Mouse (Mus musculus) liver, embryonic 12.5 days (tissue): ENCODE data around the gene Isoc2a. TPM values are rescaled to one million over a fixed set of nuclear protein-coding genes. Genes with fewer than 3 reads are reported as not detected.

ENCODE experiments used
- ATAC-seq: fragments of 200-750 bp; cut with Nextera tagmentation; 2 replicates; pipeline ENCODE4 v1.8.0; 2017; ENCODE audit warnings: moderate number of reproducible peaks, mild to moderate bottlenecking, moderate library complexity
- H3K27ac ChIP-seq: fragments of 300-500 bp; sonication (generic); 2 replicates; pipeline ENCODE4 v1.5.1; 2016; ENCODE audit warnings: mild to moderate bottlenecking
- H3K27me3 ChIP-seq: fragments of 300-500 bp; sonication (generic); replicated peaks from 2 replicates; pipeline ENCODE4 v1.6.1; 2016; ENCODE audit warnings: mild to moderate bottlenecking, moderate library complexity
- H3K36me3 ChIP-seq: fragments of 300-500 bp; sonication (generic); 2 replicates; pipeline ENCODE4 v1.6.1; 2016; ENCODE audit warnings: mild to moderate bottlenecking, moderate library complexity
- H3K4me1 ChIP-seq: fragments of 300-500 bp; sonication (generic); 2 replicates; pipeline ENCODE4 v1.6.1; 2016
- H3K4me2 ChIP-seq: fragments of 300-500 bp; sonication (generic); 2 replicates; pipeline ENCODE4 v1.6.1; 2016; ENCODE audit warnings: mild to moderate bottlenecking, moderate library complexity
- H3K4me3 ChIP-seq: fragments of 300-500 bp; sonication (generic); 2 replicates; pipeline ENCODE4 v1.5.1; 2016; ENCODE audit warnings: mild to moderate bottlenecking, moderate library complexity
- H3K9ac ChIP-seq: fragments of 300-500 bp; sonication (generic); 2 replicates; pipeline ENCODE4 v1.6.1; 2016; ENCODE audit warnings: mild to moderate bottlenecking, moderate library complexity
- H3K9me3 ChIP-seq: fragments of 300-500 bp; sonication (generic); replicated peaks from 2 replicates; pipeline ENCODE4 v1.6.1; 2016; ENCODE audit warnings: mild to moderate bottlenecking, moderate library complexity
- WGBS: fragments of 180-500 bp; shearing (Covaris S2); methylation state at CpG from one replicate; pipeline ENCODE4 v1.1.7; 2016; ENCODE audit not compliant: insufficient replicate concordance; 5-methylcytosine and 5-hydroxymethylcytosine counted together
- polyA plus RNA-seq: library from polyadenylated mRNA; unstranded; fragments of >200 nt; fragmentation: Nextera tagmentation; extraction: Ambion mirVana; gene quantifications from 2 replicates; pipeline ENCODE4 v1.2.1, GENCODE M21; 2016

Isoc2a gene
- 0.62 and 0.95 TPM in 2 replicates for polyA plus RNA-seq

- peak within 1 kb of the TSS; percentile 96 for H3K4me2 ChIP-seq
- H3K9ac ChIP-seq, result peak within 1 kb of the TSS; percentile 72
- no peaks in the 10 kb centered on the region for H3K27me3 ChIP-seq
- under 1% methylated on average over 22 of the region's 22 CpGs for WGBS
- peaks cover 4% of the 10 kb centered on the region; the same call in 1 of the 2 replicates for H3K9me3 ChIP-seq
- peak within 1 kb of the TSS; percentile 69 for H3K27ac ChIP-seq
- ATAC-seq, result peak; percentile 99
- H3K4me1 ChIP-seq, result peaks cover 34% of the 10 kb centered on the region
- H3K4me3 ChIP-seq, result peak within 1 kb of the TSS; percentile 66
- H3K36me3 ChIP-seq, result peaks cover under 1% of the 10 kb centered on the region; the same call in 1 of the 2 replicates
These were observed at the start of gene Isoc2a for GRCm38 (mm10) chr7:4876753-4877221. Gene Isoc2a (plus strand): TSS chr7:4877153.

DNA sequence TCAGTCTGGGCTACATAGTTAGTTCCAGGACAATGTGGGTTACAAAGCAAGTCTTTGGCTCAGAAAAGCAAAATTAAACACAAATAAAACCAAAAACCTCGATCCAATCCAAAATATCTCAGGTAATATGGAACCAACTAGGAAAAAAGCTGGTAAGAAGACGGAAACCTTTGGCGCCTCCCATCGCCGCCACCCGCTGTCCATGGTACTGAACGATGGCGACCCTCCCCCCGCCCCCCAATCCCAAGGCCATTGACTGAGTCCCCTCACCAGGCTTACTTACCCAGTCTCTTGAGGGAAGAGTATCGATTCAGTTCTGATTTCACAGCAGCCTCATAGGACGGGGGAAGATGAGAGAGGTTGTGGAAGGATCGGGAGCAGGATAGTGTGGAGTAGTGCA lies 46.5 kb upstream of the Isoc2a start:
- no peak overlapping the region for H3K4me3 ChIP-seq
- H3K27me3 ChIP-seq, result peaks cover 77% of the 10 kb centered on the region
- H3K9me3 ChIP-seq, result no peaks in the 10 kb centered on the region
- ATAC-seq, result no peak
- no peaks in the 10 kb centered on the region for H3K4me1 ChIP-seq
- no peaks in the 10 kb centered on the region for H3K36me3 ChIP-seq
- H3K9ac ChIP-seq, result no peak overlapping the region
- no peak overlapping the region for H3K4me2 ChIP-seq
- 5% methylated on average over 12 of the region's 12 CpGs for WGBS
- no peak overlapping the region for H3K27ac ChIP-seq

DNA sequence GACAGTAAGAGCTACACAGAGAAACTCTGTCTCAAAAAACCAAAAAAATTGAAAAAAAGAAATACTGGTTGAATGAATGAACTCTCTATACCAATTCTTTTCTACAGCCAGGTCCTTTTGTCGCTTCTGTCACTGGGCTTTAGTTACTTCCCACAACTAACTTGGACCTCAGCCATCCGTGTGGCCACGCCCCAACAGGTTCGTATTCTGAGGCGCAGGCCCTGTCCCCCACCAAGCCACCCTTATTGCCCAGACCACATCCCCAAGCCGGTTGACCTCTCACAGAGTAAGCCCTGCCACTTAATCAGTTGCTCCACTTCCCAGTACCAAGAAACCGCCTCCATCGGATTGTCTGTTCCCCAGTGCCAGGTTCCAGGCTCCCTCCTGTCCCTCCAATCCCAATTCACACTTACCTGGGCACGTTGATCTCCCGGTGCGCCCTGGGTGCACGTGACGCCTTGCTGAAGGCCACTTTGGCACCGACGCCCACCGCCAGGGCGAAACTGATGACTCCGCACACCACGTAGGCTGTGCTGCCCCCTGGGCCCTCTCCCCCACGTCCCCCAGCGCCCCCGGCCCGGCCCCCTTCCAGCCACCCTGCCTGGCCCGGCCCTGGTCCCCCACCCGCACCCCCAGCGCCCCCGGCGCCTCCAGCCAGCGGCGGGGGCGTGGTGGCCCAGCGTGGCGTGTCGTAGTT lies 41.2 kb upstream of the Isoc2a start:
- peak overlapping the region; percentile 68 for H3K4me2 ChIP-seq
- H3K4me3 ChIP-seq, result peak overlapping the region; percentile 45
- peaks cover 7% of the 10 kb centered on the region; the same call in 1 of the 2 replicates for H3K4me1 ChIP-seq
- H3K27me3 ChIP-seq, result peaks cover 94% of the 10 kb centered on the region
- H3K36me3 ChIP-seq, result no peaks in the 10 kb centered on the region
- WGBS, result 8% methylated on average over 33 of the region's 34 CpGs
- H3K9me3 ChIP-seq, result no peaks in the 10 kb centered on the region
- ATAC-seq, result no peak
- H3K27ac ChIP-seq, result no peak overlapping the region
- H3K9ac ChIP-seq, result no peak overlapping the region

DNA sequence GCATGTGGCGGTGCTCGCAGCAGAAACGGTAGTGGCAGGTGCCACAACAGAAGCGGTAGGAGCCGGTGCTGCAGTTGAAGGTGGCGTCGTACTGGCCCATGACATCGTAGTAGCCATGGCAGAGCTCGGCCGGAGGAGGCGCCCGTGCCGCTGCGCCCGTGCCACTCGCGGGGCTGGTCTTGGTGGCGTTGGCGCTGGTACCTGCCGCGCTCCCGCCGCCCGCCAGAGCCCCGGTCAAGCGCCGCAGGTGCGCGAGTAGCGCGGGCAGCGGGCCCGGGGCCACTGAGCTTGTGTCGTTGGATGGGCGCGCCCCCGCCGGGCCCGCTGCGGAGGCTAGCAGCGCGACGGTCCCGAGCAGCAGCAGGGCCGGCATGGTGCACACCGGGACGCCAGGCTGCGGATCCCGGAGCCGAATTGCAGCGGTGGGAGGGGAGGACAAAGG lies 40.6 kb upstream of the Isoc2a start:
- no peaks in the 10 kb centered on the region for H3K36me3 ChIP-seq
- no peak overlapping the region for H3K9ac ChIP-seq
- peak; percentile 37; the same call in 1 of the 2 replicates for ATAC-seq
- H3K9me3 ChIP-seq, result no peaks in the 10 kb centered on the region
- peaks cover 94% of the 10 kb centered on the region for H3K27me3 ChIP-seq
- no peak overlapping the region for H3K27ac ChIP-seq
- peaks cover 7% of the 10 kb centered on the region; the same call in 1 of the 2 replicates for H3K4me1 ChIP-seq
- peak overlapping the region; percentile 68 for H3K4me2 ChIP-seq
- WGBS, result under 1% methylated on average over 51 of the region's 51 CpGs
- H3K4me3 ChIP-seq, result peak overlapping the region; percentile 45

DNA sequence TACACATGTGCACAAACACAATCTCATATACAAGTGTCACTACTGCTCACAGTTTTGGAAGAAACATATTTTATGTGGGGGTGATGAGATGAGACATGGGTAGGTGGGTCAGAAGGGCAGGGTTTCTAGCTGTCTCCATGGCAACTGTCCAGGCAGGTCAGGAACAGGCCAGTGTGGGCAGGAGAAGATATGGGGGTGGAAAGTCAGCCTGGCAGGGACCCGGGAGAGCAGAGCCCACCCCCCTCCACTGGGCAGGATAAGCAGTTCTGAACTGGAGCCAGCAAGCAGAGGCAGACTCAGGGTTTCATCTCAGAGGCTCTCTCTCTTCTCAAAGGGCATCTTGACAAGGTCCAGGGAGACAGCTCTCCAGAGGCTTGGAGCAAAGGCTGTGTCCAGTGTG lies 39.3 kb upstream of the Isoc2a start:
- Histone ChIP-seq H3K4me2 (no peak overlapping the region), H3K9me3 (no peaks in the 10 kb centered on the region), H3K36me3 (no peaks in the 10 kb centered on the region), H3K4me1 (peaks cover 7% of the 10 kb centered on the region; the same call in 1 of the 2 replicates), H3K27ac (no peak overlapping the region), H3K9ac (no peak overlapping the region), H3K4me3 (no peak overlapping the region), H3K27me3 (peaks cover 97% of the 10 kb centered on the region)
- no peak; the same call in 1 of the 2 replicates for ATAC-seq
- WGBS, result 14% methylated on average over 1 of the region's 1 CpGs

DNA sequence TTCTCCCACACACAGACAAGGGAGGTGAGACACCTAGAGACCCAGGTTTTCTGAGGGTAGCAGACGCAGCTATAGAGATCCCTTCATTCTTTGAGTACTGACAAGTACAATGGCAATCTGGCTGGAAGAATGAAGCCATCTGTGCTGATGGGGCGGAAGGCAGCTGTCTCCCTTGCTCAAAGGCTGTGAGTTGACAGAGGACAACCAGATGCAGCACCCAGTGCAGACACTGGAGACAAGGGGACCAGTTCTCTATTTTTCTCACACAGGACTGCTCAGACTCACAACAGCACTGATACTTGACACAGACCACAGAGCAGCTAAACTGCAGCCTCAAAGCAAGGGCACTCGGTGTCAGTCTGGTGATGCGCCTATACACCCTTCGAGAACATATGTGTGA lies 34.9 kb upstream of the Isoc2a start:
- ATAC-seq, result no peak
- no peaks in the 10 kb centered on the region for H3K36me3 ChIP-seq
- H3K9me3 ChIP-seq, result no peaks in the 10 kb centered on the region
- H3K27ac ChIP-seq, result no peak overlapping the region
- H3K9ac ChIP-seq, result no peak overlapping the region
- no peak overlapping the region for H3K4me2 ChIP-seq
- H3K4me3 ChIP-seq, result no peak overlapping the region
- peaks cover 99% of the 10 kb centered on the region for H3K27me3 ChIP-seq
- WGBS, result 49% methylated on average over 5 of the region's 5 CpGs
- 0 out of 2 replicates have a peak, but pooled peaks cover 7% of the 10 kb centered on the region for H3K4me1 ChIP-seq

DNA sequence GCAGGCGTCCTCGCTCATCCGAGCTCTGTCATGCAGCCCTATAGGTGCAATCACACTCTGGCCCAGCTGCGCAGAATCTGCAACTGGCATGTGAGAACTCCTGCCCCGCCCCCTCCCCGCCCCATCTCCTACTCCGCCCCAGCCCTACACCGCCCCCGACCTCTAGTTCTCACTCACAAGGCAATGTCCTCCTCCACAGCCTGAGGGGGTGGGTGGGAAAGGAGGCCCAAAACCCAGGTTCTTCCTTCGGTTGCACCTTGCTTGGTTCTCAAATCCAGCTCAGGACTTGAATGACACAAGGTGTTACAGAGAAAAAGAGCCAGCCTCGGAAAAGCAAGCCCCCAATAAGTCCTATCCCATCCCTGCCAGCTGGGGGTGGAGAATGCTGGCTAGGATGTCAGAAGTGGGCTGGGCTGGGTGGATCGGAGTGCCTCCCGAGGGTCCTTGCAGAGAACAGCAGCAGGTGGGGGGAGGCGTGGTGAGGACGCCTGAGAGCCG lies 34.3 kb upstream of the Isoc2a start:
- Histone ChIP-seq H3K36me3 (no peaks in the 10 kb centered on the region), H3K9ac (no peak overlapping the region), H3K27me3 (peaks cover 99% of the 10 kb centered on the region), H3K4me3 (no peak overlapping the region), H3K9me3 (no peaks in the 10 kb centered on the region), H3K27ac (no peak overlapping the region), H3K4me1 (0 out of 2 replicates have a peak, but pooled peaks cover 7% of the 10 kb centered on the region), H3K4me2 (0 out of 2 replicates have a peak overlapping the region, but pooled peaks have one; percentile 12)
- no peak for ATAC-seq
- 2% methylated on average over 16 of the region's 16 CpGs for WGBS

DNA sequence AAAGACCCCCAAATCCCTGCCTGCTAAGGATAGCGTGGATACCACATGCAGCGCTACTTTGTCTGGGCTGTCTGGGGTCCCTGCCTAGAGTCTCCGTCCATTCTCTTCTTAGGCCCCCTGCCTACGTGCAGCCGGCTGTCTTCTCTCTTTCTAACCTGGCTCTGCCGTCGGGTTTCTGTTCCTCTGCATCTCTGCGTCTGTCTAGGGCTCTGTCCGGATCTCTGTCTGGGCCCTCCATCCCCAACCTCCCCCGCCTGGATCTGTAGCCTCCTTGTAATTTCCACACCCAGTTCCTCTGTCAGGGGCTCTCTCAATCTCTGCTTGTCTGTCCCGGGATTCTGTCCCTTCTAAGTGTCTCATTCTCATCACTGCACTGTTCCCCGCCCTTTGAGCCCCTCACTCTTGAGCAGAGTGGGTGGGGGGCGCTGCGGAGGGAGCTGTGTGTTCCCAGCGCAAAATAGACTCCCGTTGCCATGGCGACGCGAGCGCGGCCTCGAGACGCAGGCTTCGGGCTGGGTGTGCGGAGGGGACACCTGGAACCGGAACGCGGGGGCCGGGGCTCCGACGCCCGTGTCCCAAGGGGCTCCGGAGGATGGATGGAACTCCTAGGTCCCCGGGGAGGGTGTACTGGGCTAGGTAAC lies 33.2 kb upstream of the Isoc2a start:
- WGBS, result 4% methylated on average over 34 of the region's 34 CpGs
- Histone ChIP-seq H3K9me3 (no peaks in the 10 kb centered on the region), H3K9ac (no peak overlapping the region), H3K4me3 (0 out of 2 replicates have a peak overlapping the region, but pooled peaks have one; percentile 27), H3K27me3 (peaks cover 97% of the 10 kb centered on the region), H3K4me1 (0 out of 2 replicates have a peak, but pooled peaks cover 7% of the 10 kb centered on the region), H3K36me3 (no peaks in the 10 kb centered on the region), H3K27ac (no peak overlapping the region), H3K4me2 (peak overlapping the region; percentile 57)
- no peak for ATAC-seq

- peak; percentile 18; the same call in 1 of the 2 replicates for ATAC-seq
- no peak within 1 kb of the TSS for H3K9ac ChIP-seq
These were observed 32.6 kb upstream of the Isoc2a start, which contains the start of gene Shisa7 for GRCm38 (mm10) chr7:4844245-4844916. Gene Shisa7 (minus strand): TSS chr7:4844696.

GRCm38 (mm10) chr7:4844917-4845309 lies 32.0 kb upstream of the Isoc2a start:
- Histone ChIP-seq H3K4me2 (peak overlapping the region; percentile 57), H3K27me3 (peaks cover 96% of the 10 kb centered on the region), H3K4me3 (peak overlapping the region; percentile 27), H3K4me1 (0 out of 2 replicates have a peak, but pooled peaks cover 7% of the 10 kb centered on the region), H3K36me3 (no peaks in the 10 kb centered on the region), H3K9me3 (no peaks in the 10 kb centered on the region), H3K9ac (no peak overlapping the region), H3K27ac (no peak overlapping the region)
- peak; percentile 46; the same call in 1 of the 2 replicates for ATAC-seq
- 2% methylated on average over 13 of the region's 13 CpGs for WGBS

More at GRCm38 (mm10) chr7:4844245-4844916, 32.6 kb upstream of the Isoc2a start, which contains the start of gene Shisa7:
- H3K36me3 ChIP-seq, result no peaks in the 10 kb centered on the region
- H3K9me3 ChIP-seq, result no peaks in the 10 kb centered on the region
- peaks cover 99% of the 10 kb centered on the region for H3K27me3 ChIP-seq
- WGBS, result 6% methylated on average over 39 of the region's 41 CpGs
- H3K4me2 ChIP-seq, result peak within 1 kb of the TSS; percentile 57
- H3K4me3 ChIP-seq, result peak within 1 kb of the TSS; percentile 27
- H3K4me1 ChIP-seq, result 0 out of 2 replicates have a peak, but pooled peaks cover 7% of the 10 kb centered on the region
- no peak within 1 kb of the TSS for H3K27ac ChIP-seq

- peaks cover 68% of the 10 kb centered on the region for H3K27me3 ChIP-seq
- H3K4me1 ChIP-seq, result 0 out of 2 replicates have a peak, but pooled peaks cover 4% of the 10 kb centered on the region
- H3K36me3 ChIP-seq, result no peaks in the 10 kb centered on the region
- 45% methylated on average over 9 of the region's 9 CpGs for whole genome bisulfite sequencing
- ATAC-seq, result no peak
- H3K4me2 ChIP-seq, result no peak overlapping the region
- H3K9me3 ChIP-seq, result no peaks in the 10 kb centered on the region
- no peak overlapping the region for H3K4me3 ChIP-seq
- H3K27ac ChIP-seq, result no peak overlapping the region
- H3K9ac ChIP-seq, result no peak overlapping the region
These were observed 27.6 kb upstream of the Isoc2a start for GRCm38 (mm10) chr7:4849372-4849771.
